Mouse (Mus musculus) hindbrain, embryonic 11.5 days (tissue): ENCODE measurements around the gene Apoc4. TPM values are rescaled to one million over a fixed set of nuclear protein-coding genes. Genes with fewer than 3 reads are reported as not detected.

Experiments used
- ATAC-seq: fragments of 200-750 bp; cut with Nextera tagmentation; 2 replicates; pipeline ENCODE4 v1.8.0; 2017; ENCODE audit warnings: mild to moderate bottlenecking, moderate TSS enrichment, moderate library complexity; ENCODE audit not compliant: low FRiP score
- DNase-seq: peaks from one replicate; pipeline ENCODE4 v3.0.0-alpha.2; 2015; ENCODE audit warnings: low spot score
- H3K27ac ChIP-seq: fragments of 300-500 bp; sonication (generic); 2 replicates; pipeline ENCODE4 v1.5.1; 2014; ENCODE audit warnings: mild to moderate bottlenecking, low read depth, low read length
- H3K27me3 ChIP-seq: fragments of 300-500 bp; sonication (generic); 2 replicates; pipeline ENCODE4 v1.6.1; 2014; ENCODE audit warnings: mild to moderate bottlenecking, low read length, moderate library complexity, mixed read lengths; ENCODE audit not compliant: control insufficient read depth, insufficient read depth
- H3K36me3 ChIP-seq: fragments of 300-500 bp; sonication (generic); 2 replicates; pipeline ENCODE4 v1.6.1; 2014; ENCODE audit warnings: mild to moderate bottlenecking, low read length, moderate library complexity, mixed read lengths; ENCODE audit not compliant: control insufficient read depth, insufficient read depth
- H3K4me1 ChIP-seq: fragments of 300-500 bp; sonication (generic); replicated peaks from 2 replicates; pipeline ENCODE4 v1.6.1; 2014; ENCODE audit warnings: low read length, mixed read lengths; ENCODE audit not compliant: control insufficient read depth, insufficient read depth
- H3K4me2 ChIP-seq: fragments of 300-500 bp; sonication (generic); replicated peaks from 2 replicates; pipeline ENCODE4 v1.6.1; 2014; ENCODE audit warnings: mild to moderate bottlenecking, low read depth, low read length
- H3K4me3 ChIP-seq: fragments of 300-500 bp; sonication (generic); 2 replicates; pipeline ENCODE4 v1.5.1; 2014; ENCODE audit warnings: low read depth, low read length
- H3K9ac ChIP-seq: fragments of 300-500 bp; sonication (generic); 2 replicates; pipeline ENCODE4 v1.6.1; 2014; ENCODE audit warnings: low read depth, low read length
- H3K9me3 ChIP-seq: fragments of 300-500 bp; sonication (generic); 2 replicates; pipeline ENCODE4 v1.6.1; 2016; ENCODE audit warnings: low read length; ENCODE audit not compliant: control insufficient read depth
- WGBS: fragments of 180-500 bp; shearing (Covaris S2); extraction: QIAGEN DNeasy Blood & Tissue Kit; methylation state at CpG from one replicate; pipeline ENCODE4 v1.1.7; 2014; 5-methylcytosine and 5-hydroxymethylcytosine counted together
- polyA plus RNA-seq: library from polyadenylated mRNA; unstranded; fragments of >200 nt; fragmentation: Nextera tagmentation; extraction: Ambion mirVana; gene quantifications from 2 replicates; pipeline ENCODE4 v1.2.1, GENCODE M21; 2014

Gene Apoc4
- polyA plus RNA-seq, 1 experiment from 2014 or later = not detected

DNA sequence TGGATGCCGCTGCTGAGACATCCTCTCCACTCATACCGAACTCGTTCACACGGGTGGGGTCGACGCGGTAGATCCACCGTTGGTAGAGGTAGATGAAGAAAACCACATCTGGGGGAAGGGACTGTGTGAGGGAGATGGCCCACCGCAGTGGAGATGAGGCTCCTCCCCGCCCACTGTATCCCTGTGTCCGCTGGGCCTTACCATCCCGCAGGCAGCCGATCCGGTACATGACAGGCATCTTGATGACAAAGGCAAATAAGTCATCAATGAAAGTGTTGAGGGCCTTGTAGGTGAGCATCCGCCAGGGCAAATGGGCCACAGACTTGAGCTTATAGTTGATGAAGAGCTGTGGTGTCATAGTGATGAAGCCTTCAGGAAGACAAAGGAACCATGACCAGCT is 47.4 kb downstream of the Apoc4 start:
- WGBS = 94% methylated on average over 15 of the region's 15 CpGs
- Histone ChIP-seq H3K27me3 (no peaks in the 10 kb centered on the region), H3K4me3 (no peak overlapping the region), H3K4me2 (no peak overlapping the region), H3K4me1 (no peaks in the 10 kb centered on the region), H3K9me3 (no peaks in the 10 kb centered on the region), H3K36me3 (peaks cover 20% of the 10 kb centered on the region), H3K9ac (no peak overlapping the region), H3K27ac (no peak overlapping the region)
- DNase-seq = no peak
- ATAC-seq = no peak

DNA sequence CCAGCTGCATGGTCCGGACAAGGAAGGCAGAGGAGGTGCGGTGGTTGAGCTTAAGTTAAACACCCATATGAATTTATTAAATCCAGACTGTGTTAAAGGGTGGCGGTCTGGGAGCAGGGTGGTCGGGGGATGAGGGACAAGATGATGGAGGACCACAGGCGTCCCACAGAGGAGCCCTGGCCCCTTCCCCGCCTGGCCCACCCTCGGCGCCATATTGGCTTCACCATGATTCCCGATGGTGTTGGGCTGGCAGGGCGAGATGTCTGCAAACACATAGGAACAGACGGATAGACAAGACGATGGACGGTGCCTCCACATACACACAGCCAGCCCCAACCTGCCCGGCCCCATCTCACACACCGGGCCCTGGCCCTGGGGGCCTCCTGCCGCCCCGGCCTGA is 48.1 kb downstream of the Apoc4 start:
- no peak overlapping the region for H3K27ac ChIP-seq
- no peaks in the 10 kb centered on the region for H3K4me1 ChIP-seq
- H3K4me2 ChIP-seq = no peak overlapping the region
- no peaks in the 10 kb centered on the region for H3K27me3 ChIP-seq
- H3K4me3 ChIP-seq = no peak overlapping the region
- 90% methylated on average over 17 of the region's 17 CpGs for WGBS
- H3K9ac ChIP-seq = no peak overlapping the region
- no peaks in the 10 kb centered on the region for H3K9me3 ChIP-seq
- DNase-seq = no peak
- no peak for ATAC-seq
- H3K36me3 ChIP-seq = peaks cover 20% of the 10 kb centered on the region

DNA sequence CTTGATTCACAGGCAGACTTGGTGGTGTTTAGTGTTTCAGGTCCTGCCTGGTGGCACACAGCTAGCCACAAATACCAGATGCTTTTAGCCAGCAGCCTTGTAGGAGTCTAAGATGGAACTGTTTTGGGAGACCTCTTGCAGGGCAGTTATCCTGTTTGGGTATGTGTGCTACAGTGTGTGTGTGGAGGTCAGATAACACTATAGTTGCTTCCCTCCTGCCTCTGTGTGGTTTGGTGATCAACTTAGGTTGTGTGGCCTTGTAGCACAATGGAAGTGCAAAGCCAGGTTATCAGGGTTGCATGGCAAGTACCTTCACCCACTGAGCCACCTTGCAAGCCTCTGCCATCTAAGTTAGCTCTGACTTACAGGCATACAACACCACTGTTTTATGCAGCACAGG is 48.6 kb downstream of the Apoc4 start:
- H3K9me3 ChIP-seq = no peaks in the 10 kb centered on the region
- H3K4me3 ChIP-seq = no peak overlapping the region
- ATAC-seq (no peak), DNase-seq (no peak)
- no peaks in the 10 kb centered on the region for H3K27me3 ChIP-seq
- H3K4me2 ChIP-seq = no peak overlapping the region
- H3K9ac ChIP-seq = no peak overlapping the region
- peaks cover 19% of the 10 kb centered on the region for H3K36me3 ChIP-seq
- H3K4me1 ChIP-seq = no peaks in the 10 kb centered on the region
- no peak overlapping the region for H3K27ac ChIP-seq

DNA sequence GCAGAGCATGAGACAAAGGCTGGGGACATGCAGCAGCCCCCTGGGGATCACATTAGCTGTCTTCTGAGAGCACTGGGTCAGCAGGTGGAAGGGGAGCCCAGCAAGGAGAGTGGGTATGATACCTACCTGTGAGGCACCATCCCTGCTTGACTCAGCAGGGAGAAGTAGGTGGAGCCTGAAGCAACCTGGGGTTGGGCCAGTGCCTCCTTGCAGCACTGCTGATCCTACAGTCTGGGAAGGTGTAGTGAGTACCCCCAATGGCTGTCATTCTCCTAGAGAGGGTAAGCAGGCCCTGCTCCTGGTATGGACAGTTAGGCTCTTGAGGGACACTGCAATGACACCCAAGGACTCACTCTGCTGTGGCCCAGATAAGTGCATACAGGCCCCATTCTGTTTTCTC is 49.0 kb downstream of the Apoc4 start:
- ATAC-seq (no peak), DNase-seq (no peak)
- no peaks in the 10 kb centered on the region for H3K27me3 ChIP-seq
- no peak overlapping the region for H3K4me2 ChIP-seq
- H3K9ac ChIP-seq = no peak overlapping the region
- H3K9me3 ChIP-seq = no peaks in the 10 kb centered on the region
- H3K4me3 ChIP-seq = no peak overlapping the region
- no peaks in the 10 kb centered on the region for H3K4me1 ChIP-seq
- no peak overlapping the region for H3K27ac ChIP-seq
- peaks cover 15% of the 10 kb centered on the region for H3K36me3 ChIP-seq

DNA sequence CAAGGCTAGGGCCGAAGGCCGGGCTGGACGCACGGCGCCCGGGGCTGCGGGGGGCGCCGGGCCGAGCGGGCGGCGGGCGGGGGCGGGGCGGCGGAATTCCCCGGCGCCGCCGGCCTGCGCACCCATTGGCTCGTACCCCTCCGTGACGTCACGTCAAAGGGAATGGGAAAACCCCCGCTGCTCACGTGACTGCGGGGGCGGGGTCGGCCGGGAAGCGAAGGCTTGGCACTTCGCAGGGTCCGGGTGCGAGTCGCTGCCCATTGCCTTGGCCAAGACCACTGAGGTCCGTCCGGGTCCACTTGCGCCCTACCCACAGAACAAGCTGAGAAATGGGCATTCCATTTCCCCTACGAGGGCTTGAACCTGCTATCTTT is 51.9 kb downstream of the Apoc4 start, which contains the start of gene Relb:
TSS of gene Relb (minus strand) at position 78 of the 374 bp plus-strand sequence.
- Histone ChIP-seq H3K4me3 (peak within 1 kb of the TSS; percentile 69), H3K9me3 (no peaks in the 10 kb centered on the region), H3K9ac (peak within 1 kb of the TSS; percentile 34; the same call in 1 of the 2 replicates), H3K27ac (peak within 1 kb of the TSS; percentile 58; the same call in 1 of the 2 replicates), H3K4me1 (no peaks in the 10 kb centered on the region), H3K4me2 (peak within 1 kb of the TSS; percentile 96), H3K36me3 (no peaks in the 10 kb centered on the region; the same call in 1 of the 2 replicates), H3K27me3 (no peaks in the 10 kb centered on the region)
- WGBS = 2% methylated on average over 19 of the region's 41 CpGs
- peak; percentile 94 for DNase-seq
- ATAC-seq = peak; percentile 76

DNA sequence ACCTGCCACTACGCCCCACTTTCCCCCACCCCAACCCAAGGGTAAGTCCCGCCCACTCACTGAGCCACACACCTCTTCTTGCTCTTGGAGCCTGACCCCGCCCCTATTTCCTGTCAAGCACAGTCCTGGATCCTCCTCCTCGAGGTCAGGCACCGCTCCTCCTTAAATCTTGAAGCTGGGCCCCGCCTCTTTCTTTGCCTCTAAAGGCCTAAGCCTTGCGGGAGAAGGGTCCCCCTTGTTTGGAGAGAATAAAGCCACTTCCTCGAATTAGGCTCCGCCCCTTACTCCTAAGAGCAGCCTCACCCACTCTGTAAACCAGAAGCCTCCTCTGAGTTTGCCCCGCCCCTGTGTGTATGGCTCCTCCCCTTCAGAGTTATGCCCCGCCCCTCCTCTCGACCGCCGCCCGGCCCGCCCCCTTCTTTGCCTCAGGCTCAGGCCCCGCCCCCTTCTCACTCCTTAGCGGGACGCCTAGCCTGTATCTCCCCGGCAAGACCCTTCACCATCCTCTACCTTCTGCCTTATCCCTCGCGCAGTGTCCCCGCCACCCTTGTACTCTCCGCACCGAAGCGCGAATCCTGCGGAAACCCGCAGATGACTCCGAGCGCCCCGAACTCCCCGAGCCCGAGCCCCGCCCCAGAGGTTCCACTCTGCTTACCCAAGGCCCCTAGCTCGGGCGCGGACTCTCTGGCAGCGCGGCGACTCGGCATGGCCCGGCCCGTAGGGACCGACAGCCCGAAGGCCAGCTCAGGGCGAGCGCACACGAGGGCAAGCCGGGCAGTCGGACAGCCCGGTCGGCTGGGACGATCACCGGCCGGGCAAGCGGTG is 52.5 kb downstream of the Apoc4 start:
- peak overlapping the region; percentile 69 for H3K4me3 ChIP-seq
- no peaks in the 10 kb centered on the region for H3K27me3 ChIP-seq
- H3K9ac ChIP-seq = peak overlapping the region; percentile 34; the same call in 1 of the 2 replicates
- peak overlapping the region; percentile 96 for H3K4me2 ChIP-seq
- peak overlapping the region; percentile 58; the same call in 1 of the 2 replicates for H3K27ac ChIP-seq
- ATAC-seq (peak; percentile 90), DNase-seq (peak; percentile 91)
- WGBS = under 1% methylated on average over 54 of the region's 57 CpGs
- no peaks in the 10 kb centered on the region; the same call in 1 of the 2 replicates for H3K36me3 ChIP-seq
- H3K4me1 ChIP-seq = no peaks in the 10 kb centered on the region
- no peaks in the 10 kb centered on the region for H3K9me3 ChIP-seq

DNA sequence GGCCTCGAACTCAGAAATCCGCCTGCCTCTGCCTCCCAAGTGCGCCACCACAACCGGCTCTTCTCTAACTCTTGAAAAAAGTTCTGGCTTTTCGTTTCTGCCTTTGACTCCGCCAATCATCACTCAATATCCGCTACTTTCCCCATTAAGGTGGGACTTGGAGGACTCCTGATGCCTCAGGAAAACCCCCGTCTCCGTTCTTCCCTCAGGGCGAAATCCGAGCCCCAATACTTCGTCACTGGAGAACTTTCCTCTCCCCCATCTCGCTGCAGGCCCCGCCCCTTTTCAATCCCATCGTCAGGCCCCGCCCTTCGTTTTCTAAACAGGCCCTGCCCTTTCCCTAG is 53.1 kb downstream of the Apoc4 start:
- peak overlapping the region; percentile 49; the same call in 1 of the 2 replicates for H3K27ac ChIP-seq
- DNase-seq (no peak), ATAC-seq (no peak)
- no peaks in the 10 kb centered on the region; the same call in 1 of the 2 replicates for H3K36me3 ChIP-seq
- H3K27me3 ChIP-seq = no peaks in the 10 kb centered on the region
- H3K9ac ChIP-seq = no peak overlapping the region
- H3K4me3 ChIP-seq = peak overlapping the region; percentile 69
- no peaks in the 10 kb centered on the region for H3K9me3 ChIP-seq
- H3K4me1 ChIP-seq = no peaks in the 10 kb centered on the region
- 15% methylated on average over 17 of the region's 17 CpGs for WGBS
- H3K4me2 ChIP-seq = peak overlapping the region; percentile 96
